Mouse (Mus musculus) heart, adult 8-10 months (tissue): ENCODE results near the gene Sae1. TPM values are rescaled to one million over a fixed set of nuclear protein-coding genes. Genes with fewer than 3 reads are reported as not detected.

Source experiments
- DNase-seq: peaks from one replicate; pipeline ENCODE4 v3.0.0; 2022; ENCODE audit warnings: low spot score
- total RNA-seq, 4 experiments: library from RNA; stranded (reverse); gene quantifications; 2 replicates each; pipeline ENCODE4 v1.2.4; 2022

Sae1 gene
- total RNA-seq, 4 experiments from 2014 or later: 31.6 to 38.8 (median 36.1) TPM

DNA sequence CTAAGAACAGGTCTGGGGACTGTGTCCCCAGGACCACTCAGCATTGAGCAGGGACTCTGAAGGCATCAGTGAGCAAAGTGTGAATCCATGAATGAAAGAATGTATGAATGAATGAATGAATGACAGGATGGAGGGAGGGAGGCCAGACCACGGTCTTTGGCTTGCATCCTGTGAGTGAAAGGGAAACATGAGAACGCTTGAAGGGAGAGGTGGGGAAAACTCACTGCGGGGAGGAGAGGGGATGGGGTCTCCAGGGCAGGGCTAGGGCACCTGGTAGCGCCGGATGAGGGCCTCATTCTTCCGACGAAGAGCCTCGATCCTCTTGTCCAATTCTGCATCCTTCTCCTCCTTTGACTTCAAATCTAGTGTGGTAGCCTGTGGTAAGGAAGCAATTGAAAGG lies 103.6 kb downstream of the Sae1 start:
- DNase-seq: no peak

DNA sequence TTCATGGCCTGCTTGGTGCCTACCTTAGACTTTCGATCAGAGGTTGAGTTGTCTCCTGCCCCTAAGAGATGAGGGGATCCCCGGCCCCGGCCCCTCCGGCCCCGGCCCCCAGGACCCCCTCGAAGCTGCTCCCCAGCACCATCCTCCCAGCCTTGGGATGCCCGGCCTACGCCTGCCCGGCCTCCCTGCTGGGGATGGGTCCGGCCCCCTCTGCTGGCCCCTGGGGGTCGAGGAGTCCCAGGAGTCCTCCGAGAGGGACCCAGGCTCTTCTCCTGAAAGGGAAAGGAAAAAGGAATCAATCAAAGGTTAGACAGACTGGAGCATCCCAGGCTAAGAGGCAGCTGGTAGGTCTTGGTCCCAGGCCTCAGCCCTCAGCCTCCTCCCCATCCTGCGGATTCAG lies 105.3 kb downstream of the Sae1 start:
- DNase-seq: no peak

DNA sequence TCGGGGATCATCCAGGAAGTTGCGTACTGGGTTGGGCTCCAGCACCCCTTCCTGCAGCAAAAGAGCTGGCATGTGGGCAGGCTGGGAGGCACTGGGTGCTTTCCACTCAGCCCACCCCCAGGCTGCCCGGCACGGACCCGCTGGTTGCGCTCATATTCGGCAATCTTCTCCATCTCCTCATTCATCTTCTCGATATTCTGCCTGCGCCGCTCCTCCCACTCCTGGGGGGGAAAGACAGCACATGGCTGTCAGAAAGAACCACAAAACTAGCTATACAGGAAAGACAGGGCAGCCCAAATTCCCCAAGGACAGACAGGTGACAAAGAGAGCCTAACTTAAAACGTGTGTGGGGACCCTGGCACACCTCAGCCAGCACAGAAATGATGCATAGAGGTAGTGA lies 106.9 kb downstream of the Sae1 start:
- DNase-seq: no peak

DNA sequence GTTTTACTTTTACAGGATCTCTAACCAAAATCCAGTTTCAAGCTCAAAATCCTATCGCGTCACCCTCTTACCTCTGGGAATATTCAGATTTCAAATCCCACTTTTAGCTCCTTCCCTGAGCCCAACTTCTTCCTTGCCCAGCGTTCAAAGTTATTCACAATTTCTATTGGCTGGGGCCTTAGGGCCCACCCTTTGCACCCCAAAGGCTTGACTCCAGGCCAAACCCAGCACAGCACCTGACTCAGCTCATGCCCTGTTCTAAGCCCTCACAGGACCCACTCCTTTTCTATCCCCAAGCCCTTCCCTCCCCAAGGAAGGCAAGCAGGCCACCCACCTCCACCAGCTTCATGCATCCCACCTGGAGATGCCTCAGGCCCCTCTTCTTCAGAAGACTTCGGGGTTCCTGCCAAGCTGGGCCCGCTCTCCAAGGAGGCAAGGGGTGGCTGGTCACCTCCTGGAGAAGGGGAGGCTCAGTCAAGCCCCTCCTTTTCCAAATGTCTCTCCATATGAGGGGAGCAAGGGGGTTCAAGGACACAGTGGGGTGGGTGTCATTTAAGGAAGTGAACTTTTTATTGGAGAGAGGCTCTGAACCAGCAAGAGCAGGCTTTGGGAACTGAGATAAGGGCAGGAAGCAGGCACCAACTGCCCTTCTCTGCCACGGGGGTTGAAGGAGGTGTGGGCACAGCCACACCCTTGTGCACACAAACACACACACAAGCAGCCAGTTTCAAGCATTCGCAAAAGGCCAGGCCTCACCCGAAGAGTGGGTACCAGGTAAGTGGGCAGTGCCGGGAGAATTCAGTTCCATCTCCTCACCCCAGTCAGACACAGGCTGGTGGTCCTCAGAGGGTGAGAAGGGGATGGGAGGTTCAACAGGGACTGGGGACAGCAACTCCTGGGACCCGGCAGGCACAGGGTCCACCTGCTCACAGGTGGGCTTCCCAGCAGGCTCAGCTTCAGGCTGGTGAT lies 112.4 kb downstream of the Sae1 start:
- DNase-seq: no peak

DNA sequence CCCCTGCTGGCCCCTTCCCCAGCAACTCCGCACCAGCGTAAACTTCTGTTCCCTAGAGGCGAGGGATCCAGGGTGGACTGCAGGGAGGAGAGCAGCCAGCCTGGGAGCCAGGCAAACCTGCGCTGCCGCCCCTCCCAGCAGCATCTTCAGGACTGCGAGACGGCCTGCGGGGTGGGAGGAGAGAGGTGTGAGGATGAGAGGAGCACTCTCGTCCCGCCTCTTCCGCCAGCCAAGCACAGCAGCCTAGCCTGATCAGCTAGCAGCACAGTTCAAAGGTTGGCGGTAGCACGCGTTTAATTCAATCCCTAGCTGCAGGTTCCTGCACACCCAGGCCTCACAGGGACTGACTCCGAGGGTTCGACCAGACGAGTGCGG lies 113.9 kb downstream of the Sae1 start:
- no peak for DNase-seq

DNA sequence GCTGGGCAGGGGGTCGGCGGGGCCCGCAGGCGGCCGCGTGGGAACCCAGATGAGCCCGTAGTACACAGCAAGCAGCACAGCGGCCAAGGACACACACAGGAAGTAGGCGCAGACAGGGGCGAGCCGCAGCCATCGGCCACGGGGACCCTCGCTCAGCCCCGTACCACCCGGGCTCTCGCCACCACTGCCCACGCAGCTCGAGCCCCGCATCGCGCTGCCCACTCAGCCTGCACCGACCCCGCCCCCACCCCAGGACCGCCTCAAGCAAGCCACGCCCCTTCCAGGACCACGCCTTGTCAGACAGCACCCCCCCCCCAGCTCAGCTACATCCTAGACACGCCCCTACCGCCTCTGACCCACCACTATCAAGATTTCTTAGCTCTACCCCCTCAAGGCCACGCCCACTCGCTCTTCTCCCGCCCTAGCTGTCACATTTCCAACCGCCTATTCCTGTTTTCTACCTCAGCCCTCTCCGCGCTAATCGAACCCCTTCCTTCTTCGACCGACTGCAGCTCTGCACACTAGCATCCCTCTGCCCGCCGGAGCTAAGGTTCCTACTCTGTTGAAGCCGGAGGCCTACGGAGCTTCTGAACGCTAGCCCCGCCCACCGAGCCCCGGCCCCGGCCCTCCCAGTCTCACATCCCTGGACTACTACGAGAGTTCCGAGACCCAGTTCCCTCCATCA lies 114.4 kb downstream of the Sae1 start, which contains the start of gene Inafm1:
Gene Inafm1, minus strand, starts transcription at position 537 of the 685 bp plus-strand sequence.
- DNase-seq: peak; percentile 84

DNA sequence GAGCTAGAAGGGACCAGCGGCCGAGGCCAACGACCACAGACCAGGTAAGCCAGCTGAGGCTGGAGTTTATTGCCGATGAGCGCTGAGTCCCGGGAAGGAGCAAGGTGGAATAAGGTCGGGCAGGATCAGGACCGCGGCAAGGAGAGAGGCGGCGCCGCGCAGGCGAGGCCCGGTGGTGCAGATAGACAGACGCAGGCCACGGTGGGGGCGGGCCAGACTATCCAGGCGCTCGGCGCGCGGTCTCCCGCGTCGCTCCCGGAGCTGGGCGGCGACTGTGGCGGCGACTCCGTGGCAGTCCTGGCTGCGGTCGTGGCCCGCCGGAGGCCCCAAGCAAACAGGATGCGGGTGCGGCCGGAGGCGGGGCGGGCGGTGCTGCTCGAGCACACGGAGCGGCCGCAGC lies 114.9 kb downstream of the Sae1 start:
- no peak for DNase-seq

DNA sequence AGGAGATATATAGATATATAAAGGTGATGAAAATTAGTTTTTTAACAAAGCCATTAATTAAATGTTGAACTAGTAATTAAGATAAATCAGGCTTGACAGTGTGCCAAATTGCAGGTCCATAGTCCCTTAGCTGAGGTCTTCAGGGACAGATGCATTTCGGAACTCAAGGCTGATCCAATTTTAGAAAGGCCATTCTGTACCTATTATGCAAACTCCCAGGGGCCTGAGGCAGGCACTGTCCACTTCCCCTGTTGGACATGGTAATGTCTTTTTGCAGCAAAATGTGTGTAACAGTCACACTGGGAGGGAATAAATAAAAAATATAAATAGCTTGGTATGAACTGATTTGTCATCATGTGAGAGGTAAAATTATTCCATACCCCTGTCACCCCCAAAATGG lies 116.5 kb downstream of the Sae1 start:
- DNase-seq: no peak

Other genes starting within 250 kb of the Sae1 start
- 1 to 10 TPM; 4.7 to 6.1 (median 5.2) TPM for gene Meis3, start 212.7 kb downstream of the Sae1 start, total RNA-seq
- 1 to 10 TPM; 6.6 to 9.5 (median 8.0) TPM for gene Dhx34, start 165.8 kb downstream of the Sae1 start, total RNA-seq
- 1 to 10 TPM; 1.0 to 1.4 (median 1.2) TPM for gene C5ar2, start 143.7 kb downstream of the Sae1 start, total RNA-seq
- 1 to 10 TPM; 4.1 to 5.5 (median 5.1) TPM for gene C5ar1, start 128.3 kb downstream of the Sae1 start, total RNA-seq
- 10 to 100 TPM; 12.3 to 18.1 (median 14.4) TPM for gene Inafm1, start 114.2 kb downstream of the Sae1 start, total RNA-seq
- gene Ccdc9, start 101.0 kb downstream of the Sae1 start, total RNA-seq: 10 to 100 TPM; 33.2 to 48.1 (median 38.1) TPM
- 1 to 10 TPM; 2.8 to 5.1 (median 4.4) TPM for gene Bbc3, start 79.4 kb downstream of the Sae1 start, total RNA-seq
- 10 to 100 TPM; 22.6 to 32.9 (median 28.8) TPM for gene Zc3h4, start 13.1 kb upstream of the Sae1 start, total RNA-seq
- 10 to 100 TPM; 79.6 to 97.6 (median 89.8) TPM for gene Tmem160, start 65.0 kb upstream of the Sae1 start, total RNA-seq
- not detected for gene Npas1, start 89.9 kb upstream of the Sae1 start, total RNA-seq
- 10 to 100 TPM; 30.2 to 38.1 (median 35.6) TPM for gene Arhgap35, start 227.2 kb upstream of the Sae1 start, total RNA-seq